Mouse (Mus musculus) gastrocnemius, postnatal 25 days (tissue): ENCODE results near the gene Cbx4. TPM values are rescaled to one million over a fixed set of nuclear protein-coding genes. Genes with fewer than 3 reads are reported as not detected.

ENCODE experiments used
- DNase-seq: peaks from one replicate; pipeline ENCODE4 v3.0.0; 2022
- long read RNA-seq, 2 experiments: library from polyadenylated mRNA; stranded (forward); transcript quantifications; one replicate each; pipeline ENCODE4 v2.0.0; 2021
- total RNA-seq, 2 experiments: library from RNA; stranded (reverse); gene quantifications; 1 replicate in 1 of 2; 2 replicates in 1 of 2; pipeline ENCODE4 v1.2.3; 2021

Cbx4 gene
- total RNA-seq = 1 to 10 TPM; 2.4 to 3.5 TPM
- long read RNA-seq, experiment 1, full-length matches to known transcripts = 1 of 1 reads
- long read RNA-seq, experiment 1, partial matches to known transcripts = 0 of 1 reads
- long read RNA-seq, experiment 1, other reads (novel, unspliced or antisense) = 0 of 1 reads
- long read RNA-seq, experiment 2, full-length matches to known transcripts = 5 of 5 reads
- long read RNA-seq, experiment 2, partial matches to known transcripts = 0 of 5 reads
- long read RNA-seq, experiment 2, other reads (novel, unspliced or antisense) = 0 of 5 reads

DNA sequence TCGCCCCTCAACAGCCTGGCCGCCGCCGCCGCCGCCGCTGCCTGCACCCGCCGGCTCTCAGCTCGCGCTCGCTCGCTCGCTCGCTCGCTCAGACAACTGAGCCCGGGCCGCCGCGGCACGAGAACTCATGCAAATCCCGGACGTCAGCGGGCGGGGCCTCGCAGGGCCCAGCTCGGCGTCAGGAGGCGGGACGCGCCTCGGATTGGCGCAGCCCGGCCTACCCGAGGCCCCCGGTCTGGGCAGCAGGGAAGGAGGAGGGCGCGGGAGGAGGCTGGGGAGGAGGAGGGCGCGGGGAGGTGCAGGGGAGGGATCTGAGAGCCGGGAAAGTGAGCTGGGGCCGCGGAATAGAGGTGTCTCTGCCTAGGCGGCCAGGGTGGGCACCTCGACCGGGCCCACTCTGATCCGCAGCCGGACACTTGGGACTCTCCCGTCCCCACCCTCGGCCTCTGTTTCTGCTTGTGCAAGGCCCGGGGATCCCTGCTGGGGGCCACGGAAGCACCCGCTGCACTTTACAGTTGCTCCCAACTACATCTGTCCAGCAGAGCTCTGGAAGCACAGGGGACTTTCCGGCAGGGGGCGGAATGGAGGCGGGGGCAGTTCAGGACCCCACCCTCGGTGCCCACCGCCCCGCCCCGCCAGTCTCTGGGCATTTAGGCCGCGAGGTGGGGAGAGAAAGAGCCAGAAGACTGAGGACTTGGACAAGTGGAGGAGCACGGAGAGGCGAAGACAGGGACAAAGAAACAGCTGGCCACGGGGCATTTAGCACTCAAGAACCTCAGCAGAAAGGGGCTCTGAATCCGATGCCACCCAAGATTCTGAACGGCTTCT is at the start of gene Cbx4:
Cbx4 (minus strand) TSS at position 78 of the 828 bp plus-strand sequence.
- DNase-seq = peak; percentile 95

DNA sequence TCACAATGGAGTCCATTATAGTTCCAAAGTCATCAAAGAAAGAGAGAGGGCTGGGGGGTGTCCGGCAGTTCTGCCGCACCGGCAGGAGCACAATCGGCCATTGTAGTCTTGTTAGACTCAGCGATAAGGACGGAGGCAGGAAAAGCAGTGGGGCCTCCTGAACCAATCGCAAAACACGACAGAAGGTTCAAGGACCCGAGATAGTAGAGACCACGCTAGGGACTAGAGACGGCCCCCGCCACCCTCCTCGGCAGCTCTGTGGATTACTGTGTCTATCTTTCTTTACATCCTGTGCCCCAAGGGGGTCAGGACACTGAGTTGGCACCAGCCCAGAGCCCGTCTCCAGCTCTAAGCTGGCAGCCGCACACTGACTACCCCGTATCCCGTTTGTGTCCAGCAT is 48.6 kb upstream of the Cbx4 start:
- DNase-seq = no peak

DNA sequence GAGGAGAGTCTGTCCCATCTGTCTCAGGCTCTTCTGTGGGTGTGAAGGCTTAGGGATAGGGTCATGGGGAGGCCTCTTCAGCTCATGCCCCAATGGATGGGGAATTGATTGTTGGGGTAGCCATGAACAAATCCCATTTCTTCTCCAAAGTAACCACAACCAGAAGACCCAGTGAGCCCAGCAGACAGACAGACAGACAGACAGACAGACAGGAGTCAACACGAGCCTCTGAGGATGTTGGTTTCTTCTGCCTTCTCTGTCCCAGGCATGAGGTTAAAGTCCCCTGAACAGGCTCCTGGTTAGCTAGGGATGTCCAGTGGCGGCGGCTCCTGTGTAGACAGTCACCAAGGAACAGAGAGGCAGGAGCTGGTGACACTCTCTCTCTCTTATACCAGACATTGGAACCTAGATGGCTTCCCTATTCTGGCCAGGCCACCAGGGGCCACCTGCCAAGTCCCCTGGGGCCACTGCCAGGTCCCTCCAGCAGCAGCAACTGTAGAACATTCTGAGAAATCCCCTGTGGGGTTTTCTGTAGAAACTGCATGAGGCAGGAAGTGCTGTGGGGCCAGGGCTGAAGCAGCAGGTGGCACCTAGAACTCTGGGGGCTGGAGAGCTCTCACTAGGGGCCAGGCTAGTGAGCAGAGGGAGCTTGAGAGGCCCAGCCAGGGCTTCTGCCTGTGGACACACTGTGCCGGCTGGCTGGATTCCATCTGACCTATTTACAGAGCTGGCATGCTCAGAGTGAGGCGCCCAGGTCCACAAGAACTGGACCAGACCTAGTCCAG is 47.6 kb upstream of the Cbx4 start:
- peak; percentile 71 for DNase-seq

DNA sequence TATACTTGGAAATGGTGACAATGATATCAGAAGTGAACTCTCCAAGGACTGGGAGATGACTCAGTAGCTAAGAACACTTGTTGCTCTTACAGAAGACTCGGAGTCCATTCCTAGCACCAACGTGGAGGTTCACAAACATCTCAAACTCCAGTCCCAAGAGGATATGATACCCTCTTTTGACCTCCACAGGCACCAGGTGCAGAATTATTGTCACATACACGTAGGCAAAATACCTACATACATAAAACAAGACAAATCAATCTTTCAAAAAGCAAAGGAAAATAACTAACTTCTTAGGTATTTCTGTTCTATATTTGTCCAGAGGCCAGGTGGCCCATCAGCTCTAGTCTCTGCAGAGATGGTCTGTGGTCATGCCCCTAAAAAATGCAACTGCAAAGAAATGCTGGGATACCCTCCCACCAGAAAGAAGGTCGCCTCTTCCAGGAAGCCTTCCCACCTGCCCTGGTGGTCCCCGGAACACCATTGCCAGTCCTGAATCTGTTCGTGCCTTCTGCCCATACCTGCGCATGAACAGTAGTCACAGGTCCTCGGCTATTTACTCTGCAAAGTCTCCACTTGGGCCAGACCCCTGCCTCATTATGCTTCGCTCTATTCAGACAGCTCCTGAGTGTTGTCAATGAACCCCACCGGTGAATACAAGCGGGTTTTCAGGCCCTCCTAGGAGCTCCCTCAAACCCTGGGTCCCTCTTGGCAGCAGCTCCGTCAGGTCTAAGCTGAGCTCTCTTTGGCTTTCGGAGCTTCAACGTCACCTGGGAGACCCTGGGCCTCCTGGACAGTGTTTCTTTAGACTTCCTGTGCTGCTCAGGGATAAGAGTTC is 46.4 kb upstream of the Cbx4 start:
- no peak for DNase-seq

DNA sequence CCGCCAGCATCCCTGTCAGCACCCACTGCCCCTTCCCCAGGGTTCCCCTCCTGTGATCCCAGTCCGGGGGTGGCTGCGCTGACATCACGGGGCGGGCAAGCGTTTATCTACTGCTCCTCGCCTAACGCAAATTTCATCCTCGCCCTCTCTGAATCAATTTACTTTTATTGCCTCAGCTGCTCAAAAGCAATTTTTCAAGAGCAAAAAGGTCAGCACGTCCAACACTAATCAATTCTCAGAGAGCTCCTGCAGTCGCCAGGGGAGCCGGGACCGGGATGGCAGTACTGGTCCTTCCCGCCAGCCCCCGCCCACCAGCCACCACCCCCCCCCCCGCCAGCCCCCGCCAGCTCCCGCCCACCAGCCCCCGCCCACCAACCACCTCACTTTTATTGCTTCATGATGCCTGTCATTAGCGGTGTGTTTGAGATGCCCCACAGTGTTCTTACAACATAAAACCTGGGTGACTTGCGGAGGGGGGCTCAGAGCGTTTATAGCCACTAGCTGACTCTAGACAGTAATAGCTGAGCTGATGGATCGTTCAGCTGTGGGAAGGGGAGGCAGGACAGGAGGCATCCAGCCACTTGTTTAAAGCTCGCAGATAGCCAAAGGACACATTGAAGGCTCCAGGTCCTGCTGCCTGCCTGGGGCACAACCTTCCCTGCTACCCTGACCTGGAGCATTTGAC is 44.2 kb upstream of the Cbx4 start:
- no peak for DNase-seq

DNA sequence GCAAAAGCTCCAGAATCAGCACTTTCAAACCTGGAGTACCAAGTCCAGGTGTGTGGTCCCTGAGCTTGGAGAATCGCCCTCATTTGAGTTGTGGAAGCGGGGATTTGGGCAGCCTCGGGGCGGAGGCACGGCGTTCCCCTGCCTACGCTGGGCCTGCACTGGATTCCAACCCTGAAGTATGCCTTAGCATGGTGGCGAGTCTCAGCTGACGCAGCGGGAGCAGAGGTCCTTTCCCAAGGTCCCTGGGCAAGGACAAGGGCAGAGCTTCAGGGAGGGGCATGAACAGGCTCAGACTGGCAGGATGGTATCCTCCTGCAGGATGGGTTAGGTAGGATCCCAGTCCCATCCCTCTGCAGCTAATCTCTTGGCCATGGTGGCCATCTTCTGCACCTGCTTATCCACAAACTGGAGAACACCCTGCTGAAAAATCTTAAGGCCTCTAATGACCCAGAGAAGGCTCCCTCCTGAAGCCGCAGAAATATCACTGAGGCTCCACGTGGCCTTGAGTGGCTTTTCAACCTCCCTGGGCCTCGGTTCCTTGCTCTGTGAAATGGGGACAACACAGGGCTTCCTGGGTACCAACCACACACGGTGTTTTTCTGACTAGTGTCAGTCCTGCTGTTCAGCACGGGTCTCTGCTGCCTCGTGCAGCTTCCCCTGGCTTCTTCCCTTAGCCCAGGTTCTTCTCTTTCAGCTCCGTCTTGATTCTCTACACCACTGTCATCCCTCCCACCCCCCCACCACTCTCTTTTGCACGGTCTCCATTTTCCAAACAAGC is 43.4 kb upstream of the Cbx4 start:
- no peak for DNase-seq

DNA sequence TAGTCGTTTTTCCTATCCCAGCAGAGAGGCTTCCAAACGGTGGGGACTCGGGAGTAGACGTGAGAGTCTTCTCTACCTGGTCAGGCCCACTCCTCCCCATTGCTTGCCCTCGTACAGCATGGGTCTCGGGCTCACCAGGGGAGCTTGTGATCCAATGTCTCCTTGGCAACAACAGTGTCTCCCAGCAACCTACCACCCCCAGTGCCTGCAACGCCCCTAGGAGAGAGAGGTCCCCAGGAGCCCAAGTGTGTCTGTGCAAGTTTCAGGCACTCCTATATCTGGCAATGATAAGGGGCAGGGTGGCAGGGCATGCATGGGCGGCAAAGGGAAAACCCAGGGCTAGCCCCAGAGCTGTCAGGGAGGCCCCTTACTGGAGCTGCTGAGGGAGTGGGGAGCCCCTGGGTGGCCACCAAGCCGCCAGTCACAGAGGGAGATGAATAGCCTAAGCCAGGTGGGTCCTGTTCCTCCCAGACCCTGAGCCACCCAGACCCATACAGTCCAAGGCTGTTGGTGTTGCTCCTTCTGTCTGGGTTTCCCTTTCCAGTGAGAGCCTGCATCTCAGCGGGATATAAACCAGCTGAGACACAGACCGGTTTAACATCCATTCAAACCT is 42.8 kb upstream of the Cbx4 start:
- DNase-seq = no peak

DNA sequence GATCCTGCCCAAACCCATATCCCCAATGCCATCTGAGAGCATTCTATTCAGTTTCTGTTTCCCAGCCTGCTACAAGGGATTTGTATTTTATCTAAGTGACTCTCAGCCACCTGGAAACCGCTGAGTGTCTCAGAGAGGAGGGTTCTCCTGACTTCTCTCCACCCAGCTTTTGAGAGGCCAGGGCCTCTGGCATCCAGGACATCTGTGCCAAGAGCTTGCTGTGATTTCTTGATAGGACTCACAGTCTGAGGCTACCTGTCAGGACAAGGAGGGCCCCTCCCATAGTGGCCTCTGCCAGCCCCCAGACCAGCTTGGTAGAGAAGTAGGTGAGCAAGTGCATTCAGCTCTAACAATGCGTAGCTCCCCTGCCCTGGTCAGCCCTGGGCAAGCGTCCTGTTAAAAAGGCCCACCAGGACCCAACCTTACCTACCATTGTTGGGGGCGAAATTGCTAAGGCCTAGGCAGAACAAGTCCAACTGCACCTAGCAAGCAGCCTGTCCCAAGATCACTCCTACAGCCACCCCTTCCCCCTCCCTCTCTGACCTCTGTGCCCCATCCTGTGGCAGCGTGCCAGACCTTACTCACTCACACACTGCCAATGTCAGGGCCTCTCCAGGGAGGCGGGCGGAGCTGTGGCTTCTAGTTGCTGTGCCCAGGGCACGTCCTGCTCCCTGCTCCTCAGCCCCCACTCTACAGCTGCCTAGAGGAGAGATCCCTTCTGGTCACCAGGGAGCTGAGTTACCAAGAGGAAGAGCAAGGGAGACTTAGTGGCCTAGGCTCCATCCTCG is 41.9 kb upstream of the Cbx4 start:
- peak; percentile 70 for DNase-seq

DNA sequence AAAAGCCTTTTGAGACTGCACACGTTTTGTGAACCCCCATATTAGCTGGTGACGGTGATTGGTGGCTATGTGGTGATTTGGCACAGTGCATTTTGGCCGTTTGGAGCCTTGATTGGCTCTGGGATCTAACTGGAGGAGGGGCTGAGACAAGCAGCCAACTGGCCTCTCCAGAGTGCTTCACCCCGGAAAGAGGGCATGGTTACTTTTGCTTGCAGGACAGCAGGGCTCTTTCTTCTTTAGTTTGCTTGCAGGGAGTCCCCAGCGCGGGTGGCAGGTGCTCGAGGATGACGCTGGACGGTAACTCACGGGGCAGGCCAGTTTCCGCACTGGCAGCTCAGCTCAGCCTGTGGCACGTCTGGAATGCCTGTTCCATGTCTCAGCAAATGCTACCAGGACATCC is 41.1 kb upstream of the Cbx4 start:
- no peak for DNase-seq

DNA sequence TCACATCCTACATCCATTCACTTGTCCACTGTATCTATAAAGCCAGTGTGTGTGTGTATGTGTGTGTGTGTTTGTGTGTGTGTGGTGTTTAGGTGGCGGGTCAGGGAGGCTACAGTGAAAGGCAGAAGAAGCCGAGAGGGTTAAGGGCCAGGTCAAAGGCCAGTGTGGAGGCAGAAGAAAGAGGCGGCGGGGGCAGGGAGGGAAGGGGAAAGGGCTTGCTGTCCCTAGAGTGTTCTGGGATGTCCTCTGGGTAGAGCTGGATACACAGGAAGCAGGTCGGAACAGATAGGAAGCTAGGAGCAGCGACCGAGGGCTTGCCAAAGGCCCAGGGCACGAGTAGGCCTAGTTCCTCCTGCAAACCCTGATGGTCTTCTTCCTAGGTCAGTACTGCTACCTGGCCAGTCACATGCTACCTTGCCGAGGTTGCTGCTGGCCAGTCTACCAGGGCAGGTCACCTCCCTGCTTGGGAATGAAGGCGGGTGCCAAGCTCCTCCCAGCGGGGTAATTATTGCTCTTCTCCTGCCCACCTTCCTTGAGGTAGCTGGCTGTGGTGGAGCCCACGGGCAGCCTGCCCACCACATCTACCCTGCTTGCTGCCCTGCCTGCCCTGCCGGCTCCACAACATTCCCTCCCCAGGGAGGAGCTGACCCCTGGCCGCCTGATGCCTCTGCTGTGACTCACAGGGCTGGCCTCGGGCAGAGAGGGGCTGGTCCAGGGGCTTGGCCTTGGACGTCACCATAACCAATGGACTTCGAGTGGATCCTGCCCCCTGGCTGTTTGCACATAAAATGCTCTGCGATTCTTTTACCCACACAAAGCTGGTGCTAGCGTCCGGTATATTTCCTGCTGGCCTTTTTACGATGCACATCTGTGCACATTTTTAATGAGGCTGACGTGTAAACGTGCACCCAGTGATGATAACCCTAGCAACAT is 40.2 kb upstream of the Cbx4 start:
- DNase-seq = peak; percentile 86

DNA sequence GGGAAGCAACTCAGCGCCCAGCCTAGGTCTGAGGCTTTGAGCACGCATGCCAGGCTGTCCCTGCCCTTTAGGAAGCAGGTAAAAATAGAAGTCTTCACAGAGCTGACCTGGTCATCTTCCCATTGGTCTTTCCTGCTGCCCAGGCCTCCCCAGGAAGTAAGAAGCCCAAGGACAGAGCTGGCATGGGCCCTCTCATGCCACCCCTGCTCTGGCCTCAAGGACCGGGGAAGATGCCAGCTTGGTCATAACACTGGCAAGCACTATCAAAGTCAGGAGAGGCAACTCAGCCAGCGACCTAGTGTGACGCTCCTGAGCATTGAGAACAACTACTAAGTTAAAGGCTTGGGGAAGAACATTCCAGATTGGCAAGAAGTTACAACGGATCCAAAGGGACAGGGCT is 38.5 kb upstream of the Cbx4 start:
- DNase-seq = peak; percentile 82

DNA sequence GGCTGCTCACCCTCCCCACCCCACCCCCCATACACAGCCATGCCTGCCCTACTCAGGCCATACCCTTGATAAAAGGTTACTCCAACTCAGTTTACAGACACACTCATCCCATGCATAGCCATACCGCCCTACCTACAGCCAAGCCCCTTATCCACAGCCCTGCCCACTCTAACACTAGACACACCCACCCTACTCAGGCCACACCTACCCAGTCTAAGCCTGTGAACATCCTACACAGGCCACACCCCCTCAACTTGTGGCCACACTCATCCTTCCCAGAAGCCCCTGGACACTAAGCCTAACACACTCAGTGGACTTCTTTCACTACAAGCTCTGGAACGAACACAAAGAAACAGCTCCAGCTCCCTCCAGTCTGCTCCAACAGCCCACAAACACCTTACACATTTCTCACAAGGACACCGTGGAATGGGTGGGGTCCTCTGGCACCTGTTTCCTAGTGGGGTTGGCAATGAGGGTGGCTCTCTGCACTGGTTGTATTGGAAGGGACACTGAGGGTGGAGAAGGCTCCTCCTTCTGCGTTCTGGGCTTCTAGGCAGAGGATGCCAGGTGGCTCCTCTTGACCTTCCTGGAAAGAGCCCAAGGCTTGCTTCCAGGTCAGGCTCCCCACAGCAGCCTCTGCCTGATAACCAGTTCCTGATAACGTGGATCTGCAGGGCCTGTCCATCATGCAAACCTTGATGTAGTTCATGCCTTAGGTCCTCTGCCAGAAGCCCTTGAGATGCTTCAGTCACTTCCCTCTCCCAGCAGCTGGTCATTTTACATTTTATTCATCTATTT is 37.7 kb upstream of the Cbx4 start:
- DNase-seq = no peak

DNA sequence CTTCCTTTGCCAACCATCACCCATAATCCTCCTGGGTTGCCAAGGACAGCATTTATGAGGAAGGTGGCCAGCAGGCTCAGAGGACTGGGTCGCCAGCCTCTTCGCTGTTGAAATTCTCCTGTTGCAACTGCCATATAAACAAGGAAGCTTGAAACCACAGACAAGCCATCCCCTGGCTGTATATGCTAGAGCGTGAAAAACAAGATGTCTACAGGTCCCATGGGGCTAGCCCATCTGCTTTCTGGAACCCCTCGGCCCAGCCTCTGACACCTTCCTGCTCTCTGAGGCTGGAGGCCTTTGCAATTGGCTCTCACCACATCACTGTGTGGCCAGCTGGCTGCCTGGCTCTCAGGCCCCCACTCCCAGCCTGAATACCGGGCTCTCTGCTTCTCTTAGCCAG is 36.4 kb upstream of the Cbx4 start:
- DNase-seq = no peak

DNA sequence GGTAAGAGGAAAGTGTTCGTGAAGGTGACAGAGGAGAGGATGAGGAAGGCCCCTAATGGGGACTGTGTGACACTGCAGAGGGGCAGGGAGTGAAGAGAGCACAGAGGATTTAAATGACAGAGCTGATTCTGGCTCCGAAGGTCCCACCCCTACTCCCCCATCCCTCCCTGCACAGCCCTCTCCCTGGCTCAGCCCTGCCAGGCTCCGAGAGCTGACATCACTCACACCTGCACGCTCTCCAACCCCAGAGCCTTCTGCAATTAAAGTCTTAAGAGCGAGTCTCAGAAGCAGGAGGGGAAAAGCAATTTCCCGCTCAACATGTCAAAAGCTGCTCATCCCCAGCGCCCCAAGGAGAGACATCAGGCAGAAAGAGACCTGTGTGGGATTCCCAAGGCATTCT is 32.9 kb upstream of the Cbx4 start:
- no peak for DNase-seq

DNA sequence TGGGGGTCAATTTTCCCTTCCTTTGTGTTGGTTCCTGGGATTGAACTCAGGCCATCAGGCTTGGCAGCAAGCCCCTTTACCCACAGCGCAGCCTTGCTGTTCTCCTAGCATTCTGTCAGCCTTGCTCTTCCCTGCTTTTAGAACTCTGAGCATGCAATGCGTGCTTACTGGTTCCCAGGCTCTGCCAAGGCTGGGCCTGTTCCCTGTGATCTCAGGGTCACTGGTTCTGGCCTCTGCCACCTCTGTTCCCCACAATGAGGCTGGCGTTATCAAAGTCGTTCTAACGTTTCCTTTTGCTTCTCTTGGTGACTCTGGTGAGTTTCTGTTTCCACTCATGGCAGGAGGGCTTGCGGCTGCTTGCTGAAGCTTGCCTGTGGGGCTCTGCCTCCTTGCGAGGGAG is 31.9 kb upstream of the Cbx4 start:
- DNase-seq = no peak

DNA sequence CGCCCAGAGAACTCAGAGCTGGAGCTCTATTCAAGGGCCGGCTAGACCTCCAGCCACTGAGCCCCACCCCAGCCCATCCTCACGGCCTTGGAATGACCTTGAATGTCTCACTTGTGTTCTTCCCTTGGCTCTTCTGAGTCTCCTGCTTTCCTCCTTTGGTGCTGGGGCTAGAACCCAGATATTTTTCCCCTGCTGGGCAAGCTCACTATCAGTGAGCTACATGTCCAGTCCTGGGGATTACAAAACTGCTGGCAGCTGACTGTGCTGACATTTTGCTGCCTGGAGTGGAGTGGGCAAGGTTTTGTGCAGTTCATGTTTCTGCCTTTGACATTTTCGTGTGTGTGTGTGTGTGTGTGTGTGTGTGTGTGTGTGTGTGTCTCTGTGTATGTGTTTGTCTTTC is 31.0 kb upstream of the Cbx4 start:
- no peak for DNase-seq

DNA sequence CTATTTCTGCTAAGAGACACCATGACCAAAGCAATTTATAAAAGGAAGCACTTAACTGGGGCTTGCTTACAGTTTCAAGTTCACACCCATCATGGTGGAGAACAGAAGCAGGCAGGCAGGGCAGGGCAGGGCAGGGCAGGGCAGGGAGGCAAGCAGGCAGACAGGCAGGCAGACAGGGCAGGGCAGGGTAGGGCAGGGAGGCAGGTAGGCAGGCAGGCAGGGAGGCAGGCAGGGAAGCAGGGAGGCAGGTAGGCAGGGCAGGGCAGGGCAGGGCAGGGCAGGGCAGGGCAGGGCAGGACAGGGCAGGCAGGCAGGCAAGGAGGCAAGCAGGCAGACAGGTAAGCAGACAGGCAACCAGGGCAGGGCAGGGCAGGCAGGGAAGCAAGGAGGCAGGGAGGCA is 26.7 kb upstream of the Cbx4 start:
- DNase-seq = no peak
